Mouse (Mus musculus) embryonic fibroblast, embryonic 13.5 days (primary cell): Measurements from ENCODE around the gene Speer4d.
"Not testable (repeated sequence)": the region's sequence is repeated elsewhere in the genome, so short reads cannot be mapped to it uniquely, and the experiment has no call there.

Experiments
- CTCF ChIP-seq: IDR thresholded peaks from 2 replicates; pipeline ENCODE4 v1.5.1; 2011; ENCODE audit warnings: mild to moderate bottlenecking, control low read depth, low read length, moderate library complexity, borderline replicate concordance; ENCODE audit not compliant: insufficient read depth
- POLR2A ChIP-seq: IDR thresholded peaks from 2 replicates; pipeline ENCODE4 v1.6.1; 2011; ENCODE audit warnings: low read depth, mild to moderate bottlenecking, control low read depth, low read length, moderate library complexity

- not testable (repeated sequence) for TF ChIP-seq POLR2A, CTCF
These were observed 8.2 kb upstream of the Speer4d start for GRCm38 (mm10) chr5:15610695-15611094.
